Mouse (Mus musculus): ENCODE measurements at regions not wholly inside any gene's neighbourhood (a gene's known extent, or its start where the extent isn't known, plus 50 kb on each side); places are given as distances from the start of the nearest gene placed in this dataset.

DNA sequence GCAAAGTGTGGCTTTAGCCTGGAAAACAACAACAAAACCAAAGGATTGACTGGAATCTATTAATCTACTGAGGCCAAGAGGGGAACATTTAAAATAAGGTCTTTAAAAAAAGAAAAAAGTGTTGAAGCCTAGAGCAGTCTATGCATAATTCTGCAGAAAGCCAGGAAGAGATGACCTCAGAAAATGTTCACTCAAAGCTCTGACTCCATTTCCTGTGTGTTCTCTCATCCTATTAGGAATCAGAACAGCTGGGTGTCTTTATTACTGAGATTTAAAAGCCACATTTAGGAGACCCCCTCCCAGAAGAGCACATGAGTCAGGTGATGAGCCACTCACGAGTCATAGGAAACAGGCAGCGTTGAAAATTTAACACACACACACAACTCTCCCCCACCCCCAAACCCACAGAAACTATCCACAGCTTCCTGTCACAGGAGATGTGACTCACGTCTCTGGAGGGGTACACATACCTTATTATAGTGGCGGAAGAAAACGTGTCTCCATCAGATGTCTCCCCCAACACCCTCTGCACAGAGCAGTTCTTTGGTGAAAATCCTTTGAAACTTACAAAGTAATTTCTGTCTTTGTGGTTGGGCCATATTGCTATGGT is 140.2 kb upstream of the Hmga2 start:
- DNase-seq (ENCODE audit: low read depth) = peak; percentile 98

- no peak for DNase-seq (ENCODE audit: low read depth)
Observed at GRCm38 (mm10) chr10:120612351-120612750, 136.1 kb upstream of the Hmga2 start.

DNA sequence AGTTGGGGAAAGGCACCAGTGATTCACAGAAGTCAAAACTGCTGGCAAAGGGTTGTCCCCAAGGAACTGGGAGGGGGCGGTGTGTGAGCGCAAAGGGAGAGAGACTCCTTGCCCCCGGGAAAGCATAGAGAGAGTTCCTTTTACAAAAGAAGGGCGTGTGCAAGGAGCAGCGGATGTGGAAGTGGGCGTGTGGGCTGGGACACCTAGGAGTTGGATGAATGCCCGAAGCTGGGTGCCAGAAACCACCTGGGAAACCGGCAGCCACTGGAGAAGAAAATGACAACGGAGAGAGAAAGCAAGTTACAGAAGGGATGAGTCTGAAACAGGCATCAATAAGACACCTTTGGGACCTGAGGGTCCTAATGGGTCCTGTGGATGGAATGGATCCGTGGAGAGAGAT is 133.8 kb upstream of the Hmga2 start:
- no peak for DNase-seq (ENCODE audit: low read depth)

DNA sequence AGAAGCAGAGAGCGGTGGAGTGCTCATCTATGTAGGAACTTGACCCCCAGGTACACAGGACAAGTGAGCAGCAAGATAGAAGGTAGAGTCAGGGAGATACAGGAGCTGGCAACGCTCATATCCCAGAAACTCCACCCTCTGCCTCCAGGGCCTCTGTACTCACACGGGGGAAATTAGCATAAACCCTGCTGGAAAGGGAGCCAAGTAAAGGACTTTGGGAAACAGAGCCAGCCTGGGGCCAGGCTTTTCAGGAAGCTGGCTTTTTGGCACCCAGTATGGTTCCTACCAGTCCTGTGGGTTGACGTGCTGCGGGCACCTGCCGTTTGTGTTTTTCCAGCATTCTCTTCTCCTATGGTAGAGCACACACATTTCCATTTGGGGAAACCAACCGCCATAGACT is 128.2 kb upstream of the Hmga2 start:
- DNase-seq (ENCODE audit: low read depth) = no peak

DNA sequence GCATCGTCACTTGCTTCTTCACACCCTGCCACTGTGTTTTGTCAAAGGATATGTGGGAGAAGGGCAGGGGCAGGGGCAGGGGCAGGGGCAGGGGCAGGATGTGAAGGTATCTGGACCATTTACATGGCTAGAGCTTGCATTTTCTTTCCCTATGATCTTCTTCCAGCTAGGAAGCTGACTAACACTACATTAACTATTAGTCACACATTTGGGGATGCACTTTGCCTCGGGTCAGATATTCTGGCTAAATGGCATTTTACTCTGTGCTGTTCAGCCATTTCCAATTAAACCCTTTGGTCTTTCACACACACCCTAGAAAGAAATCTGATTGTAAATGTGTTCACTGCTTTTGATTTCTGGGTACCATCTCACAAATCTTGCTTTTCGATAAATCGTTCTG is 126.9 kb upstream of the Hmga2 start:
- DNase-seq (ENCODE audit: low read depth) = no peak

DNA sequence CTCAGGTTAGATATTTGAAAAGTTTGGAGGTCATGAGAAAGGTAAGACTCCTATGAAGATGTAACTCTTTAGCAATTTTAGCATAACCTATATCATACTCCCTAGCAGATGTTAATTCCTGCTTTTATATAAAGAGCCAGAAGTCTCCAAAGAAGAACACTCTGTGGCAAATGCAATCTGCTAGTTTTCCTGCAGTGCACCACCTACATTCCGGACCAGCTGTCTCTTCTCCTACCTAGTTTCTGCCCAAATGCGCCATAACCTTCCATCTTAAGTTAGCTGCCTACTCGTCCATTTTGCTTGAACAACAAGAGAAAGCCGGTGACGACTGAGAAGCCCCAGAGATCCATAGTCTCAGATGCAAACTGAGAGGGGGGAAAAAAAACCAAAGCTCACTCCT is 124.5 kb upstream of the Hmga2 start:
- DNase-seq (ENCODE audit: low read depth) = no peak

DNA sequence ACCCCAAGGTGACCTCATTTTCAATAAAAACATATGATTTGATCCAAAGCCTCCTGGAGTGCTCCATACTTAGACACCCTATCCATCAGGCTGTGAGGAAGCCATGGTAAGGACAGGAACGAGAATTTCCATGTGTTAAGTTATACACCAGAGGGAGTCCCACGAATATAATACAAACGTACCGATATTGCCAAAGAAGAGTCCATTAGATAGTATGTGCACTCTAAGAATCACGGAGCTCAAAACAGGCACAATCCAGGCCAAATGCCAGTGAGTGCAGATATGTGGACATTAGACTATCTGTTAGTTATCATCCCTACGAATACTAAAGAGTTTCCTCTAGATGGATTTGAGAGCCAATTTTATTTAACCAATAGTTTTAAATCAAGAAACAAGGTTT is 123.3 kb upstream of the Hmga2 start:
- DNase-seq (ENCODE audit: low read depth) = no peak

- DNase-seq (ENCODE audit: low read depth) = no peak
Observed at GRCm38 (mm10) chr10:120597320-120597887, 121.1 kb upstream of the Hmga2 start.

GRCm38 (mm10) chr10:120595145-120595544 is 118.9 kb upstream of the Hmga2 start:
- no peak for DNase-seq (ENCODE audit: low read depth)

DNA sequence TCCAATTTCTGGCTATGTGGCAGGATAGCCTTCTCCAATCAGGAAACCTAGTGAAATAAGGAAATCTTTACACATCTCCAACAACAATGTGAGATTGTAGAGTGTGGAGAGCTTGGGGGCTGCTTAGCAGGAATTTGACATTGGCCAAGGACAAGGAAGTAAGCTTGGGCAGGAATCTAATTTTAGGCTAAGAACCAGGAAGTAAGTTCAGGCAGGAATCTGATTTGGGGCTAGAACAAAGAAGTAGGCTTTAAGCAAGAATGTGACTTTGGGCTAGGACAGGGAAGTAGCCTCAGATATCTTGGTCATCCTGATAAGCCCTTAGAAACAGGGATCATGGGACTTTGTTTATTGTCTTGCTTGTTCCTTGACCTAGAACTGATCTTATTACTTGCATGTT is 117.6 kb upstream of the Hmga2 start:
- DNase-seq (ENCODE audit: low read depth) = no peak

GRCm38 (mm10) chr10:120589659-120590058 is 113.4 kb upstream of the Hmga2 start:
- no peak for DNase-seq (ENCODE audit: low read depth)

DNA sequence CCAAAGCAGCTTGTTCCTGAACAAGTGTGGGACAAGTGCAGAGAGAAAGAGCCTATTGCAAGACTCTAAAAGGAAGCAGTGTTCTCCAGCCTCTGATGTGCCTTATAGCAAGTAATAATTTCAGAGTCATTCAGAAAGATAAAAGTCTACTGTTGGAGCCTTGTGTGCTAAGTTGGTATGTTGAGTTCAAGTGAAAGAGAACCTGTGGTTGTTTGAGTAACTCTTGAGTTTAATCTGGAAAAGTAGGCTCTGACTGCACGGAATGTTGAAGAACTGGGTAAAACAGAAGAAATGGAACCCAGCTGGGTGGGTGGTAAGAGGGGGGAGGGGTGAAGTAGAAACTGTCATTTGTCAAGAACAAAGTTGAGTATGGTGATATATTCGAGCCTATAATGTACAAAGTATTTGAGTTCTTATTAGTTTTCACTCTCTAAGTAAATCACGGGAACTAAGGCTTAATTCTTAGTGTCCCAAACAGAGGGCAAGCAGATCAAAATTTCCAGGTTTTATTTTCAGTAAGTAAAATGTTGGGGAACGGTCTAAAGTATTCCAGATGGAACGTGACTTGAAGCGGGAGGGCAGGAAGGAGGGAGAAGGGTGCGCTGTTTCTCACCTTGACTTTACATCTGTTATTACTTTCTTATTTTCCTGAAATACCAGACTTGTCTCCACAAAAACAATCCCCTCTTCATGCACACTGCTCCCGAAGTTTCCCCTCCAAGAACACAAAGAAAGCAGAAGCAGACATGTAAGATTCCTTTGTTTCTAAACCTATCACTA is 111.8 kb upstream of the Hmga2 start:
- no peak for DNase-seq (ENCODE audit: low read depth)

- peak; percentile 88 for DNase-seq (ENCODE audit: low read depth)
Observed at GRCm38 (mm10) chr10:120587179-120587578, 110.9 kb upstream of the Hmga2 start.

GRCm38 (mm10) chr10:120582497-120582896 is 106.2 kb upstream of the Hmga2 start:
- DNase-seq (ENCODE audit: low read depth) = peak; percentile 94

DNA sequence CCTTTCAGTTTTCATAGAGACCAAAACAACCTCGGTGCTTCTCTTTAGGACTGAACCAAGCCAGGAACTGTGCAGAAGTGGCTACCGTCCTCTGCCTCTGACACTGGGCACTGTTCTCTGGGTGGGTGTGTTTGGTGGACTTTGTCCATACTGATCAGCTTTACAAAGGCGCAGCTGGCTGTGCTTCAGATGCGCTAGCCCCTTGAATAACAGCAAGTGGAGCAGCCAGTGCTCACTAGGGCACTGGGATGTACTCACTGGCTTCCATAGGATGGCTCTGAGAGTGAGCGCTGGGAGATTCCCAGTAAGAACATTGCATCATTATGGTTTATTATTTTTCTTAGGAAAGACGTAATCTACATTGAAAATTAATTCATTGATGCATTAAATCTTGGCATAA is 105.3 kb upstream of the Hmga2 start:
- no peak for DNase-seq (ENCODE audit: low read depth)

DNA sequence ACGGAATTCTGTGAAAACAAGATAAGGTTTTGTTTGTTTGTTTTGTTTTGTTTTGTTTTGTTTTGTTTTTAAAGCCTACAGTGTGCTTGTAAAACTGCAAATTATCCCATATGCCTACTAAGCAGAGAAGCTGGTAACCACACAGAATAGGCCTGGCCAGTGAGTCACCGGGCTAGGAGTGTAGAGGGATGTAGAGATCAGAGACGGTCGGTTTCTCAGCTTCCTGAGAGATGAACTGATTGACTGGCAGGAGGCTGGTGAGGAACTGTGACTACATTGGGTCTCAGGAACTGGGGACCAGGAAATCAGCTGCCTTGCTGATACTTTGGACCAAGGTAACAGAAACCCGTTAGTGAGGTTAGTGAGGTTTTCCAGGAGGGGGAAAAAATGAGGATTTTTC is 100.6 kb upstream of the Hmga2 start:
- peak; percentile 91 for DNase-seq (ENCODE audit: low read depth)

- DNase-seq (ENCODE audit: low read depth) = no peak
Observed at GRCm38 (mm10) chr10:120576148-120576547, 99.9 kb upstream of the Hmga2 start.

DNA sequence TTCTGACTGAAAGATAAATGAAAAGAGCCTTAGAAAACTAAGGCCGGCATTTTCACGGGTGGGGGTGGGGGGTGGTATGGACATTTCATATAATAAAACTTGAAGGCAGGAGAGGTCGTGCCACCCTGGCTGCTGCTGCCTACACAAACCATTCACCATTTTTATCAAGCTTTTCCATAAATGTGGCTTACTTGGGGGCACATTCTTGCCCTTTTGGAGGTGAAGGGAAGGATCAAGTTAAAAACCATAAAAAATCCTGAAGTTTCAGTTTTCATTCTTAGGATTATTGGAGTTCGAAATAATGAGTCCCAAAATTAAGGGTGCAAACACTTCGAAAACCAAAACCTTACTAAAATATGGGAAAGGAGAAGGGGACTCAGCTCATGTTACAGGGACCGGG is 95.1 kb upstream of the Hmga2 start:
- no peak for DNase-seq (ENCODE audit: low read depth)

DNA sequence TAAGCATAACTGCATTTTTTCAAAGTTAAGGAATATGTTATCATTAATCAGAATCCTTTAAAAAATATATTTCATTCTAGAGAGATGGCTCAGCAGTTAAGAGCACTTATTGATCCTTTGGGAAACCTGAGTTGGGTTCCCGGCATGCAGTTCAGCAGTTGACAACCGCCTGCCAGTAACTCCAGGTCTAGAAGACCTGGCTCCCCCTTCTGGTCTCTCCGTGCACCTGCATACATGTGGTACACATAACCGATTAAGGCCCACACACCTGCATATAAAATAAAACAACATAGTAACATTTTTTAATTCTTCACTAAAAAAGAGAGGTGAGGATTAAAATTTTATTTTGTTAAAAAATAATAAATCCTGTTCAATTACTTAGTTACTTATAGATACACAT is 89.7 kb upstream of the Hmga2 start:
- DNase-seq (ENCODE audit: low read depth) = no peak

DNA sequence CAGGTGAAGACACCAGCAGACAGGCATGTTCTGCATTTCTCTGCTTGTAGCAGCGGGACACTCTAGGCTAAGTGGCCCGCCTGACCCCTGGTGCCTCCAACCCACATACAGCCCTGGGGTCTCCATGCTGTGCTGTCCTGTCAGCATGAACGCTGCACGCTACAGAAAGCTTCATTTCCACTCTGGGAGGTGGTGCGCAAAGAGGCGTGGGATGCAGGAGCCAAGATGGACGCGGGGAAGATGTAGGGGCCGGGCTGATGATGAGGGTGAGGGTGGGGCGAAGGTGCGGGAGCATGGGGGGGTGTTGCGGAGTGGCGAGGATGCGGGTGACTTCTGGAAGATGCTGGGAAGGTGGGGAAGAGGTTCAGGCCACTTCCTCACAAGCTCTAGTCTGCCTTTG is 88.6 kb upstream of the Hmga2 start:
- no peak for DNase-seq (ENCODE audit: low read depth)

DNA sequence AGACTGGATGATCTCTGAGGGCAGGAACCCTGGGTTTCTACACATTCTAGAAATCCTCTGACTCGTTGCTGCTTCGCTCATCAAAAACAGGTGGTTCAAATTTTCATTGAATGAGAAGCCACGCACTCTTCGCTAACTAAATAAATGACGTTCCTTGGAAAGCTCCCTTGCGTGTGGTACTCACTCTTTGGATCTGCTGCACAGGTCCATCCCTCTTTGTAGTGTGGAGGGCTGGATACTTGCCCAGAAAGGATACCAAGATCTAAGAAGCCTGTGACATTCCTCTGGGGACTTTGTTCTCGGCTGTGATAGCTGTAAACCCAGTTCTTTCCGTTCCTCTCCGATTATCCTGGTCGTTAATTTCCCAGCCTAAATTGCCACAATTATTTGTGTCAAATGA is 87.7 kb upstream of the Hmga2 start:
- no peak for DNase-seq (ENCODE audit: low read depth)

DNA sequence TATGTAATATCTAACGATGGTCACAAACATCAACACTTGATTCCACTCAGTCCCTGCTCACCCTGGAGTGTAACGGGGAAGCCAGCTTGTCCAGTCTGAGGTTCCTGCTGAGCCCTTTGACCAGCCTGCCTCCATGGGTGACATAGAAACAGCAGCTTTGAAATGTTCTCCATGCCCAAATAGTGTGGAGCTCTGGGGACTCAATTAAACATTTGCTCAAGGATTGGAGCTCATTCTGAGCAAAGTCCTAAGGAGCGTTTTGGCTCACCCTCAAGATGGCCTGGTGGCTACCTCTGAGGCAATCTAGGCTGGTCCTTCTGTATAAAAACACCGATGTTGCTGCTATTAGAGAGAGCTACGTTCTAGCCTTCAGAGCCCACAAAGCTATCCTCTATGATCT is 85.6 kb upstream of the Hmga2 start:
- DNase-seq (ENCODE audit: low read depth) = no peak

DNA sequence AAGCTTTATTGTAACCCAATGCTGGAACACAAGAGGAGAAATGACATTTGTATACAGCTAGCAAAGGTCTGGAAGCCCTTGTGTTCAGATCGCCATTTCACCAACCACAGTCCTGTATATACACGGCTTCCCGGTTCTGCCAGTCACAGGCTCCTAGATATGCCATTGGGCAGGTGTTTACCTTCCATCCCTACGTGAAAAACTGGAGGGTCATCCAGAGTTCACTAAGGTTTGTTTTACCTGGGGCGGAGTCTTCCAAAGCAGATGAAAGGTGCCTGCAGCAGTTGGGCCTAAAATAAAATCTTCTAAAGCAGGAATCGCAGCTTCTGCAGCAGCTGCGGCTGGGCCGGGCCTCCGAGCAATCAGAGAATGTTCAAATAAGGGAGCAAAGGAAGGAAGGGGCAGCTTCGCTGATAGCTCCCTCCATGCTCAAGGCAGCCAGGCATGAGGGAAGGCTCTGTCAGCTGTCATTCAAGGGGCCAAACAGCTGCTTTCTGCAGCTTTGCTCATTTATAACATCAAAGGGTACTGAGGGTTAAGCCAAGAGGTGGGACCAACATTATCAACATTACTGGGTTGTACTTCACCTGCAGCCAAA is 81.7 kb upstream of the Hmga2 start:
- DNase-seq (ENCODE audit: low read depth) = no peak
